Comparison of ENCODE assay signal across 18 mouse cellular contexts in the genomic region with DNA sequence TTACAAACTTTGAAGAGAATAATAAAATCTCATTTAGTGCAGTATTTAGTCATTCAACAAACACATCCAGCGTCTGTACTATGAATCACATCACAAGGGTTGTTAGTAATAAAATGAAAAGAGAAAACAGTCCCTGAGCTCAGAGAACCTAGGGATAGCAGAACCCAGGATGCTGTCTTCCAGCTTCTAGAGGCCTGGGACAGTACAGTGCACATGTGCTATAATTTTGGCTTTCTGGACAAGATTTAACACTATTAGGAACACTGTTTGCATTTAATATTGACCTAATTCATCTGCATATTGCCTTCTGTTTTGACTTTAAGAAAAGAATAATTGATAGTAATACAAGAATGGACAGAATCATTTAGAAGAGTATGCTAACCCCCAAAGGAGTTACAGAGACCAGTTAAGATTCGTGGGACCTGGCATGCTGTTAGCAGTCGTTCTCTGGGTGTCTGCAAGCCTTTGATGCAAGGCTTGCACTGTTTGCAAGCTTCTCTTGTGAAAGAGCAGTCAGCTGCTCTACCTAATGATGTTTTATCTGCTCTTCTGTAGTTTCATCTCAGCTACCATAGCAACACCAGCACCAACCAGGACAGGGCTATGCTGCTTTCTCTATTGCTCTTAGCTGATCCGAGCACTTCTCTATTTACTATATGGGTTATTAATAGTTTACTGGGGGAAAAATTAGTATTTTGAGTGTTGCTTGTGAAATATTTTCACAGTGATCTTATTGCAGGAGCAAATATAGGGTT.
A peak's percentile ranks its signal among the peaks of the same experiment; 100 is the strongest.
DNase-seq lines count a peak whose midpoint lies in the region; ATAC-seq lines count a peak whose summit lies in the region.
"Had no signal": no experiment of that assay in that cellular context is flagged by ENCODE, and none has a peak within 500 bp of the region (broad histone marks: within the 10 kb centered on the region; RNA-seq: fewer than 3 reads in every experiment).

No protein-coding gene starts in this region.

- no peaks in the 10 kb centered on the region for H3K36me3 ChIP-seq in forebrain, embryonic 14.5 days (ENCODE audit: control insufficient read depth, insufficient read depth, low read length)
- H3K36me3 ChIP-seq in forebrain, embryonic 12.5 days (replicated peaks), result no peaks in the 10 kb centered on the region
- H3K36me3 ChIP-seq in midbrain, embryonic 13.5 days, result no peaks in the 10 kb centered on the region
- H3K36me3 ChIP-seq in midbrain, embryonic 10.5 days, result no peaks in the 10 kb centered on the region
- no peaks in the 10 kb centered on the region for H3K36me3 ChIP-seq in embryonic facial prominence, embryonic 10.5 days (replicated peaks)
- H3K36me3 ChIP-seq: heart, embryonic 15.5 days; liver, embryonic 12.5 days had no signal

- H3K4me3 ChIP-seq in forebrain, embryonic 14.5 days (ENCODE audit: low read depth, low read length), result no peak overlapping the region
- no peak overlapping the region for H3K4me3 ChIP-seq in forebrain, embryonic 12.5 days (replicated peaks)
- no peak overlapping the region for H3K4me3 ChIP-seq in midbrain, embryonic 13.5 days (replicated peaks)
- no peak overlapping the region for H3K4me3 ChIP-seq in midbrain, embryonic 10.5 days
- H3K4me3 ChIP-seq in embryonic facial prominence, embryonic 10.5 days, result no peak overlapping the region
- H3K4me3 ChIP-seq: heart, embryonic 15.5 days; liver, embryonic 12.5 days had no signal

- no peaks in the 10 kb centered on the region for H3K27me3 ChIP-seq in forebrain, embryonic 14.5 days (replicated peaks; ENCODE audit: control insufficient read depth, insufficient read depth, low read length)
- no peaks in the 10 kb centered on the region for H3K27me3 ChIP-seq in forebrain, embryonic 12.5 days
- H3K27me3 ChIP-seq in midbrain, embryonic 13.5 days, result no peaks in the 10 kb centered on the region
- H3K27me3 ChIP-seq in midbrain, embryonic 10.5 days (ENCODE audit: low read depth, poor library complexity, severe bottlenecking), result no peaks in the 10 kb centered on the region
- H3K27me3 ChIP-seq in embryonic facial prominence, embryonic 10.5 days (replicated peaks; ENCODE audit: low read depth, poor library complexity, severe bottlenecking), result no peaks in the 10 kb centered on the region
- H3K27me3 ChIP-seq: heart, embryonic 15.5 days; liver, embryonic 12.5 days had no signal

- no peak overlapping the region for H3K27ac ChIP-seq in forebrain, embryonic 14.5 days (ENCODE audit: low read depth, low read length)
- H3K27ac ChIP-seq in forebrain, embryonic 12.5 days, result no peak overlapping the region
- no peak overlapping the region for H3K27ac ChIP-seq in midbrain, embryonic 13.5 days
- H3K27ac ChIP-seq in midbrain, embryonic 10.5 days (replicated peaks), result no peak overlapping the region
- H3K27ac ChIP-seq in embryonic facial prominence, embryonic 10.5 days (replicated peaks), result no peak overlapping the region
- H3K27ac ChIP-seq: heart, embryonic 15.5 days; liver, embryonic 12.5 days; macrophage had no signal

- peak; percentile 63; the same call in 1 of the 2 replicates for ATAC-seq in forebrain, embryonic 14.5 days
- ATAC-seq in forebrain, embryonic 12.5 days (ENCODE audit: low FRiP score), result no peak
- ATAC-seq in midbrain, embryonic 13.5 days, result peak; percentile 83
- ATAC-seq: liver, embryonic 12.5 days had no signal

- WGBS in forebrain, embryonic 14.5 days, result 65% methylated on average over 4 of the region's 4 CpGs
- WGBS in forebrain, embryonic 12.5 days, result 68% methylated on average over 4 of the region's 4 CpGs
- 69% methylated on average over 4 of the region's 4 CpGs for WGBS in midbrain, embryonic 13.5 days
- WGBS in midbrain, embryonic 10.5 days, result 80% methylated on average over 4 of the region's 4 CpGs
- WGBS in embryonic facial prominence, embryonic 10.5 days, result 79% methylated on average over 4 of the region's 4 CpGs

- no peak overlapping the region for H3K9ac ChIP-seq in forebrain, embryonic 14.5 days (ENCODE audit: low read length)
- no peak overlapping the region for H3K9ac ChIP-seq in forebrain, embryonic 12.5 days
- no peak overlapping the region for H3K9ac ChIP-seq in midbrain, embryonic 13.5 days (replicated peaks)
- H3K9ac ChIP-seq: heart, embryonic 15.5 days; liver, embryonic 12.5 days; lung, embryonic 14.5 days had no signal

- H3K4me2 ChIP-seq in forebrain, embryonic 14.5 days (ENCODE audit: low read length), result no peak overlapping the region
- no peak overlapping the region for H3K4me2 ChIP-seq in forebrain, embryonic 12.5 days
- no peak overlapping the region for H3K4me2 ChIP-seq in midbrain, embryonic 13.5 days (replicated peaks)
- H3K4me2 ChIP-seq: heart, embryonic 15.5 days; liver, embryonic 12.5 days; lung, embryonic 14.5 days had no signal

- peak; percentile 27 for DNase-seq in forebrain, embryonic 14.5 days (ENCODE audit: low spot score)
- no peak for DNase-seq in midbrain, embryonic 10.5 days (ENCODE audit: low spot score)
- peak; percentile 26 for DNase-seq in layer of hippocampus, adult 9-11 months
- DNase-seq in telencephalon, adult 2 months (ENCODE audit: low read depth, low spot score), result peak; percentile 23
- DNase-seq in testis, postnatal 10 days (ENCODE audit: low spot score), result no peak
- DNase-seq in embryonic facial prominence, embryonic 10.5 days (ENCODE audit: low spot score), result no peak
- DNase-seq: adrenal gland, postnatal 25 days; cerebellum, adult 9-10 months; gastrocnemius, postnatal 10 days; heart, adult 18-20 months; kidney, adult 18-20 months; kidney, postnatal 36 days; lung, embryonic 14.5 days had no signal

- no peaks in the 10 kb centered on the region for H3K9me3 ChIP-seq in forebrain, embryonic 14.5 days (replicated peaks; ENCODE audit: control insufficient read depth, low read length)
- H3K9me3 ChIP-seq in forebrain, embryonic 12.5 days, result no peaks in the 10 kb centered on the region
- no peaks in the 10 kb centered on the region for H3K9me3 ChIP-seq in midbrain, embryonic 13.5 days
- no peaks in the 10 kb centered on the region for H3K9me3 ChIP-seq in midbrain, embryonic 10.5 days (replicated peaks)
- H3K9me3 ChIP-seq in embryonic facial prominence, embryonic 10.5 days, result no peaks in the 10 kb centered on the region
- H3K9me3 ChIP-seq: heart, embryonic 15.5 days; liver, embryonic 12.5 days had no signal

- H3K4me1 ChIP-seq in forebrain, embryonic 14.5 days (ENCODE audit: control insufficient read depth, insufficient read depth, low read length), result no peaks in the 10 kb centered on the region
- H3K4me1 ChIP-seq in forebrain, embryonic 12.5 days, result no peaks in the 10 kb centered on the region
- H3K4me1 ChIP-seq in midbrain, embryonic 13.5 days (replicated peaks), result peaks cover 3% of the 10 kb centered on the region; the same call in 1 of the 2 replicates
- no peaks in the 10 kb centered on the region for H3K4me1 ChIP-seq in midbrain, embryonic 10.5 days
- H3K4me1 ChIP-seq in embryonic facial prominence, embryonic 10.5 days, result no peaks in the 10 kb centered on the region
- H3K4me1 ChIP-seq: heart, embryonic 15.5 days; liver, embryonic 12.5 days had no signal

Comparison
In these comparisons a context has a peak if more than half of its experiments do, and no peak if none do; other contexts are left out.
1. DNase-seq: peak in forebrain, embryonic 14.5 days (single experiment), layer of hippocampus, adult 9-11 months (single experiment) and telencephalon, adult 2 months (single experiment); none in midbrain, embryonic 10.5 days (single experiment), testis, postnatal 10 days (single experiment) and embryonic facial prominence, embryonic 10.5 days (single experiment).